31 mouse cellular contexts compared by ENCODE assay signal in the genomic region with DNA sequence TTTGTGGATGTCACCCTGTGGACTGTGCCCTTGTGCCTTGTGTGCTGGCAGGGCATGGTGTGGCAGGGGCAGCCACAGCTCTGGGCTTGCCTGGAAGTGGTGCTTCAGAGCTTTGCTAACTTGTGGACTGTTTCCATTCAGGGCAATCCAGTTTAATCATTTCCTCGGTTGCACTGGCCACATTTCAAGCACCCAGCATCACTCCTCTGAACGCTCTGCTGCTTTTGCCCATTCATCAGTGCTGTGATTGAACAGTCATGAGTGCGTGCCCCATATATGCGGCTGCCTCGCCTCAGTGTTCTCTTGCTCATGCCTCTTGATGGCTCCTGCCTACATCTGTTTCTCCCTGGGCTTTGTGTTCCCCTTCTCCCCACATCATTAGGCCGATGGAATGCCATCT. TPM values are rescaled to one million over a fixed set of nuclear protein-coding genes. Genes with fewer than 3 reads are reported as not detected.
DNase-seq lines count a peak whose midpoint lies in the region; ATAC-seq and TF ChIP-seq lines count a peak whose summit lies in the region.
"Had no signal": no experiment of that assay in that cellular context is flagged by ENCODE, and none has a peak within 500 bp of the region (broad histone marks: within the 10 kb centered on the region; RNA-seq: fewer than 3 reads in every experiment).

No protein-coding gene starts in this region.

- no peak for TF ChIP-seq POLR2A in kidney, adult 2 months (IDR thresholded peaks at IDR 0.05; ENCODE audit: low read depth, low read length)

- CTCF ChIA-PET in Patski (lab: Charles Lee) = interaction anchor here (1.0 to 1.8 kb wide), 3 partner anchors 10 to 17 kb away, joined by 3 to 7 read pairs (median 3); no protein-coding TSS in a partner anchor

- H3K9ac ChIP-seq in kidney, embryonic 16.5 days (replicated peaks; ENCODE audit: low read length) = no peak overlapping the region
- H3K9ac ChIP-seq: embryonic facial prominence, embryonic 15.5 days; heart, embryonic 15.5 days; hindbrain, embryonic 12.5 days; limb, embryonic 15.5 days; liver, embryonic 15.5 days; lung, embryonic 14.5 days had no signal

- in situ Hi-C loops in Patski (cut with MboI; ENCODE audit: low pct_unique_long_range_greater_than_20kb) = no loop called here

- peak overlapping the region; percentile 75 for H3K27ac ChIP-seq in kidney, adult 2 months (ENCODE audit: insufficient read depth, low read depth, low read length)
- H3K27ac ChIP-seq in kidney, embryonic 16.5 days (ENCODE audit: low read length) = peak overlapping the region; percentile 90
- H3K27ac ChIP-seq in limb, embryonic 10.5 days = no peak overlapping the region
- H3K27ac ChIP-seq: embryonic facial prominence, embryonic 10.5 days; embryonic facial prominence, embryonic 15.5 days; heart, embryonic 10.5 days; heart, embryonic 15.5 days; hindbrain, embryonic 12.5 days; hindbrain, postnatal 0 days; limb, embryonic 15.5 days; liver, embryonic 15.5 days had no signal

- H3K4me1 ChIP-seq in kidney, adult 2 months (ENCODE audit: control insufficient read depth, insufficient read depth, low read length) = peaks cover 12% of the 10 kb centered on the region; the same call in 1 of the 2 replicates
- H3K4me1 ChIP-seq in kidney, embryonic 16.5 days (ENCODE audit: insufficient read depth, low read length) = peaks cover 5% of the 10 kb centered on the region; the same call in 1 of the 2 replicates
- H3K4me1 ChIP-seq in limb, embryonic 10.5 days = no peaks in the 10 kb centered on the region
- H3K4me1 ChIP-seq: embryonic facial prominence, embryonic 10.5 days; embryonic facial prominence, embryonic 15.5 days; heart, embryonic 10.5 days; hindbrain, embryonic 12.5 days; limb, embryonic 15.5 days; liver, embryonic 15.5 days had no signal

- H3K9me3 ChIP-seq in kidney, embryonic 16.5 days (ENCODE audit: low read length) = no peaks in the 10 kb centered on the region
- H3K9me3 ChIP-seq in limb, embryonic 10.5 days (replicated peaks) = no peaks in the 10 kb centered on the region
- H3K9me3 ChIP-seq: embryonic facial prominence, embryonic 10.5 days; embryonic facial prominence, embryonic 15.5 days; heart, embryonic 10.5 days; heart, embryonic 15.5 days; hindbrain, embryonic 12.5 days; limb, embryonic 15.5 days; liver, embryonic 15.5 days had no signal

- no peak overlapping the region for H3K4me2 ChIP-seq in kidney, embryonic 16.5 days (replicated peaks; ENCODE audit: low read depth, low read length)
- H3K4me2 ChIP-seq: embryonic facial prominence, embryonic 15.5 days; heart, embryonic 15.5 days; hindbrain, embryonic 12.5 days; limb, embryonic 15.5 days; liver, embryonic 15.5 days; lung, embryonic 14.5 days; midbrain, embryonic 11.5 days had no signal

- H3K36me3 ChIP-seq in kidney, adult 2 months (ENCODE audit: control insufficient read depth, insufficient read depth, low read length) = no peaks in the 10 kb centered on the region; the same call in none of the 2 replicates
- peaks cover 56% of the 10 kb centered on the region for H3K36me3 ChIP-seq in kidney, embryonic 16.5 days (ENCODE audit: insufficient read depth, low read length)
- peaks cover 98% of the 10 kb centered on the region for H3K36me3 ChIP-seq in limb, embryonic 10.5 days

- DNase-seq in Patski (ENCODE audit: low read depth, low spot score) = peak; percentile 90
- DNase-seq in kidney, adult 2 months = peak; percentile 94
- DNase-seq in kidney, postnatal 36 days = peak; percentile 82 to 90
- DNase-seq in right cerebral cortex, postnatal 25 days = no peak
- DNase-seq in limb, embryonic 10.5 days (ENCODE audit: low spot score) = no peak
- no peak for DNase-seq in right cerebral cortex, postnatal 4 days
- DNase-seq: adrenal gland, adult 2 months; adrenal gland, postnatal 36 days; cerebellum, adult 18-20 months; cerebellum, postnatal 10 days; gastrocnemius, postnatal 25 days; heart, adult 11 months; heart, postnatal 36 days; layer of hippocampus, postnatal 36 days; left cerebral cortex, postnatal 4 days; lung, embryonic 14.5 days had no signal

- POLR2A ChIA-PET in Patski (lab: Charles Lee) = interaction anchor here (1.1 kb wide), 1 partner anchor 11 kb away, joined by 3 read pairs; no protein-coding TSS in a partner anchor

- ATAC-seq in Patski = peak; percentile 97
- ATAC-seq in kidney, embryonic 16.5 days (ENCODE audit: low FRiP score, low TSS enrichment) = peak; percentile 96
- ATAC-seq: activated CD4-positive, CD25-positive, alpha-beta regulatory T cell, adult 4 months; CD4-positive, CD25-positive, alpha-beta regulatory T cell, adult 4 months; forebrain, embryonic 14.5 days; hindbrain, postnatal 0 days; intestine, embryonic 16.5 days; midbrain, embryonic 16.5 days had no signal

- TF ChIP-seq CTCF in Patski (IDR thresholded peaks at IDR 0.05) = no peak
- no peak for TF ChIP-seq CTCF in kidney, adult 2 months (conservative IDR thresholded peaks at IDR 0.05; ENCODE audit: insufficient read depth, insufficient read length, low read depth, low read length)

- no peak overlapping the region for H3K4me3 ChIP-seq in kidney, adult 2 months (ENCODE audit: insufficient read depth, low read depth, low read length)
- H3K4me3 ChIP-seq in kidney, embryonic 16.5 days (ENCODE audit: low read length) = no peak overlapping the region
- H3K4me3 ChIP-seq in limb, embryonic 10.5 days = no peak overlapping the region
- H3K4me3 ChIP-seq: embryonic facial prominence, embryonic 10.5 days; embryonic facial prominence, embryonic 15.5 days; heart, embryonic 10.5 days; heart, embryonic 15.5 days; hindbrain, embryonic 12.5 days; limb, embryonic 15.5 days; liver, embryonic 15.5 days had no signal

- H3K27me3 ChIP-seq in Patski = no peaks in the 10 kb centered on the region
- no peaks in the 10 kb centered on the region for H3K27me3 ChIP-seq in kidney, adult 2 months (replicated peaks; ENCODE audit: control insufficient read depth, insufficient read depth, low read length)
- H3K27me3 ChIP-seq in kidney, embryonic 16.5 days (ENCODE audit: insufficient read depth, low read length) = no peaks in the 10 kb centered on the region
- no peaks in the 10 kb centered on the region for H3K27me3 ChIP-seq in limb, embryonic 10.5 days (ENCODE audit: low read depth, poor library complexity, severe bottlenecking)
- H3K27me3 ChIP-seq: embryonic facial prominence, embryonic 15.5 days; heart, embryonic 15.5 days; hindbrain, embryonic 12.5 days; limb, embryonic 15.5 days; liver, embryonic 15.5 days had no signal

- 43% methylated on average over 6 of the region's 6 CpGs for WGBS in kidney, adult 2 months
- 65% methylated on average over 6 of the region's 6 CpGs for WGBS in kidney, embryonic 16.5 days
- WGBS in limb, embryonic 10.5 days = 95% methylated on average over 6 of the region's 6 CpGs

RNA-seq across cellular contexts. Expression of gene Smarca4, which starts 31.8 kb away (rescaled TPM):
- 89.3 TPM for polyA plus RNA-seq in Patski (2021)
- polyA plus RNA-seq in kidney, adult 2 months (2012; rRNA removed) = 24.9 and 26.9 TPM in 2 replicates
- polyA plus RNA-seq in kidney, embryonic 16.5 days (2015; fragmentation: Nextera tagmentation; extraction: Ambion mirVana) = 91.2 and 104 TPM in 2 replicates
- 169 and 171 TPM in 2 replicates for polyA plus RNA-seq in limb, embryonic 10.5 days (2016; fragmentation: Nextera tagmentation; extraction: Ambion mirVana)

RNA-seq across cellular contexts. Expression of gene Yipf2, which starts 55.1 kb away (rescaled TPM):
- polyA plus RNA-seq in Patski (2021) = 39.0 TPM
- polyA plus RNA-seq in kidney, adult 2 months (2012; rRNA removed) = 39.9 and 44.9 TPM in 2 replicates
- polyA plus RNA-seq in kidney, embryonic 16.5 days (2015; fragmentation: Nextera tagmentation; extraction: Ambion mirVana) = 40.1 and 43.8 TPM in 2 replicates
- polyA plus RNA-seq in limb, embryonic 10.5 days (2016; fragmentation: Nextera tagmentation; extraction: Ambion mirVana) = 17.6 and 26.2 TPM in 2 replicates

RNA-seq across cellular contexts. Expression of gene Timm29, which starts 55.2 kb away (rescaled TPM):
- 38.9 TPM for polyA plus RNA-seq in Patski (2021)
- 33.6 and 34.0 TPM in 2 replicates for polyA plus RNA-seq in kidney, adult 2 months (2012; rRNA removed)
- polyA plus RNA-seq in kidney, embryonic 16.5 days (2015; fragmentation: Nextera tagmentation; extraction: Ambion mirVana) = 29.3 and 30.7 TPM in 2 replicates
- polyA plus RNA-seq in limb, embryonic 10.5 days (2016; fragmentation: Nextera tagmentation; extraction: Ambion mirVana) = 30.9 and 35.7 TPM in 2 replicates

Comparison
In these comparisons a context has a peak if more than half of its experiments do, and no peak if none do; other contexts are left out.
1. DNase-seq: peak in Patski (single experiment), kidney, adult 2 months (single experiment) and kidney, postnatal 36 days (2 of 2); none in right cerebral cortex, postnatal 25 days (single experiment), limb, embryonic 10.5 days (single experiment) and right cerebral cortex, postnatal 4 days (single experiment).